Mouse (Mus musculus): ENCODE measurements around the gene Srm. TPM values are rescaled to one million over a fixed set of nuclear protein-coding genes. Genes with fewer than 3 reads are reported as not detected.

Srm gene
- total and polyA plus RNA-seq, 3 experiments, result 136 to 640 (median 151) TPM

GRCm38 (mm10) chr4:148573222-148573621 lies 18.1 kb upstream of the Srm start:
- peaks cover 0 to 9% of the 10 kb centered on the region in 2 experiments; a peak in 2 of 4 replicates for H3K4me1 ChIP-seq (ENCODE audit: control insufficient read depth in 1 of 2, insufficient read depth in 2 of 2)
- TF ChIP-seq UBTF (IDR thresholded peaks at IDR 0.05; ENCODE audit: low read depth, low read length), result no peak
- no peak for TF ChIP-seq ZC3H11A (IDR thresholded peaks at IDR 0.05; ENCODE audit: low read depth, low read length)
- TF ChIP-seq POLR2AphosphoS2 (IDR thresholded peaks at IDR 0.05; ENCODE audit: low read depth, low read length), result no peak
- no peak for TF ChIP-seq USF1 (IDR thresholded peaks at IDR 0.05; ENCODE audit: low read depth, low read length)
- no peak for TF ChIP-seq RAD21 (IDR thresholded peaks at IDR 0.05; ENCODE audit: low read depth, low read length)
- TF ChIP-seq NRF1 (IDR thresholded peaks at IDR 0.05; ENCODE audit: low read depth, low read length), result no peak
- TF ChIP-seq ZNF384 (IDR thresholded peaks at IDR 0.05; ENCODE audit: low read depth, low read length), result no peak
- no peak for TF ChIP-seq IRF4 (IDR thresholded peaks at IDR 0.05; ENCODE audit: low read depth, low read length)
- TF ChIP-seq USF2 (conservative IDR thresholded peaks at IDR 0.05; ENCODE audit: low read depth, low read length), result no peak
- no peak for TF ChIP-seq KAT2A (IDR thresholded peaks at IDR 0.05; ENCODE audit: insufficient replicate concordance, low read length)
- no peak for TF ChIP-seq SMC3 (IDR thresholded peaks at IDR 0.05; ENCODE audit: low read depth, low read length)
- no peak for TF ChIP-seq HCFC1 (IDR thresholded peaks at IDR 0.05; ENCODE audit: low read depth, low read length)
- no peak overlapping the region for H3K4me2 ChIP-seq (ENCODE audit: insufficient read depth, low read depth, poor library complexity, severe bottlenecking)
- dilution Hi-C loops (cut with MboI; ENCODE audit: extremely low pct_ligation_motif_present, extremely low pct_unique_long_range_greater_than_20kb, low sequenced_read_pairs) (no loop called here), in situ Hi-C loops (cut with MboI; ENCODE audit: low pct_ligation_motif_present, low pct_unique_long_range_greater_than_20kb, low sequenced_read_pairs) (no loop called here)
- H3K9me3 ChIP-seq (replicated peaks; ENCODE audit: low read length), result no peaks in the 10 kb centered on the region
- H3K79me2 ChIP-seq (replicated peaks; ENCODE audit: control insufficient read depth, extremely low read depth, insufficient read depth, poor library complexity, severe bottlenecking), result no peaks in the 10 kb centered on the region
- H3K4me3 ChIP-seq (replicated peaks in 1 of 3; ENCODE audit: low read depth in 2 of 3, low read length in 2 of 3, poor library complexity in 1 of 3), result no peak overlapping the region
- no peaks in the 10 kb centered on the region for H3K27me3 ChIP-seq (replicated peaks)
- DNase-seq (ENCODE audit: extremely low read depth), result no peak
- H3K36me3 ChIP-seq (replicated peaks in 1 of 2; ENCODE audit: control insufficient read depth in 1 of 2, insufficient read depth in 1 of 2, low read length in 1 of 2), result peaks cover 87 to 97% of the 10 kb centered on the region in 2 experiments
- H3K27ac ChIP-seq (ENCODE audit: insufficient read depth, low read depth), result no peak overlapping the region; the same call in 1 of the 2 replicates
- no peak overlapping the region for H3K9ac ChIP-seq (ENCODE audit: insufficient read depth, low read depth)

- no peak overlapping the region for H3K4me2 ChIP-seq (ENCODE audit: insufficient read depth, low read depth, poor library complexity, severe bottlenecking)
- H3K27ac ChIP-seq (ENCODE audit: insufficient read depth, low read depth), result no peak overlapping the region
- H3K27me3 ChIP-seq (replicated peaks), result no peaks in the 10 kb centered on the region
- H3K79me2 ChIP-seq (replicated peaks; ENCODE audit: control insufficient read depth, extremely low read depth, insufficient read depth, poor library complexity, severe bottlenecking), result no peaks in the 10 kb centered on the region
- no peak overlapping the region for H3K9ac ChIP-seq (ENCODE audit: insufficient read depth, low read depth)
- DNase-seq (ENCODE audit: extremely low read depth), result no peak
- dilution Hi-C loops (cut with MboI; ENCODE audit: extremely low pct_ligation_motif_present, extremely low pct_unique_long_range_greater_than_20kb, low sequenced_read_pairs) (no loop called here), in situ Hi-C loops (cut with MboI; ENCODE audit: low pct_ligation_motif_present, low pct_unique_long_range_greater_than_20kb, low sequenced_read_pairs) (no loop called here)
- H3K36me3 ChIP-seq (replicated peaks in 1 of 2; ENCODE audit: control insufficient read depth in 1 of 2, insufficient read depth in 1 of 2, low read length in 1 of 2), result peaks cover 68 to 84% of the 10 kb centered on the region in 2 experiments
- no peak overlapping the region for H3K4me3 ChIP-seq (replicated peaks in 1 of 3; ENCODE audit: low read depth in 2 of 3, low read length in 2 of 3, poor library complexity in 1 of 3)
- H3K4me1 ChIP-seq (ENCODE audit: control insufficient read depth in 1 of 2, insufficient read depth in 2 of 2), result peaks cover 7 to 31% of the 10 kb centered on the region in 2 experiments; a peak in 3 of 4 replicates
- TF ChIP-seq ZC3H11A (IDR thresholded peaks at IDR 0.05; ENCODE audit: low read depth, low read length) (no peak), POLR2A (IDR thresholded peaks at IDR 0.05; ENCODE audit: low read depth, low read length) (no peak), CTCF (conservative IDR thresholded peaks at IDR 0.05 in 1 of 2, IDR thresholded peaks at IDR 0.05 in 1 of 2; ENCODE audit: low read depth in 2 of 2, low read length in 2 of 2) (no peak), MAFK (IDR thresholded peaks at IDR 0.05; ENCODE audit: insufficient replicate concordance, low read length) (no peak), CHD1 (IDR thresholded peaks at IDR 0.05; ENCODE audit: low read depth, low read length) (no peak), TCF12 (IDR thresholded peaks at IDR 0.05; ENCODE audit: low read depth, low read length) (no peak), SMC3 (IDR thresholded peaks at IDR 0.05; ENCODE audit: low read depth, low read length) (no peak), KAT2A (IDR thresholded peaks at IDR 0.05; ENCODE audit: insufficient replicate concordance, low read length) (no peak), RAD21 (IDR thresholded peaks at IDR 0.05; ENCODE audit: low read depth, low read length) (no peak), EP300 (IDR thresholded peaks at IDR 0.05; ENCODE audit: low read length) (no peak)
- H3K9me3 ChIP-seq (replicated peaks; ENCODE audit: low read length), result no peaks in the 10 kb centered on the region
Measured at GRCm38 (mm10) chr4:148580765-148581164, 10.5 kb upstream of the Srm start.

Measured in CH12.LX (cell line).